Mouse (Mus musculus) spleen, adult 2 months (tissue): ENCODE measurements around the gene Txk.

Experiments
- CTCF ChIP-seq: fragments of 200-500 bp; IDR thresholded peaks from 2 replicates; pipeline ENCODE4 v1.5.1; 2011; ENCODE audit warnings: mild to moderate bottlenecking, inconsistent platforms; ENCODE audit not compliant: insufficient read depth, insufficient read length, insufficient replicate concordance; ENCODE audit errors: extremely low read depth
- POLR2A ChIP-seq: fragments of 200-500 bp; IDR thresholded peaks from 2 replicates; pipeline ENCODE4 v1.6.1; 2011; ENCODE audit warnings: low read depth, low read length, inconsistent platforms

DNA sequence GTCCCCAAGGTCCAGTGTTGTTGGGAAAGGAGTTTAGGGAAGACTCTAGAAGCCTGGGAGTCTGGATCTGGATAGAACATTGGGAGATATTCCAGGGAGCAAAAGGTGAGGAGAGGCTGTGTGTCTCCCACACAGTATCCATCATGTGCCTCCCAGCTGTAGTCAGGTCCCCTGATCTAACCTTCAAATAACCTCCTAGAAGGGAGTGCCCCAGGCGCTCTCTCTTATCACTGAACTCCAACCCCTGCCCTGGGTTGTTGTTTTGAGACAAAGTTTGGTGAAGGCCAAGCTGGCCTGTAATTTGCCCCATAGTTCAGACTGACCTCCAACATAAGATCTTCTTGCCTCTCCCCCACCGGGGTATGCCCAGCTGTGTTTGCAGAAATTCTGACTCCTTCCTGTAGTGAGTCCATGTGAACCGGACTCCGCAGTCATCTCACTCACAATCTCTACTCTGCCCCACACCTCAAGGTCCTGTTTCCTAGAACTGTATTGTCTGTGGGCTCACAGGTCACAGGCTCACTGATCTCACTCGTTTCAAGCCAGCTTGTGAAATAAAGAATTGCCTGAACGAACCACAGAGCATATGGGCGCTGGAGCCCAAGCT, 3.8 kb downstream of the Txk start:
- TF ChIP-seq POLR2A (no peak), CTCF (no peak)
